Mouse (Mus musculus) thymus, adult 2 months (tissue): ENCODE measurements around the gene Sntg2. TPM values are rescaled to one million over a fixed set of nuclear protein-coding genes. Genes with fewer than 3 reads are reported as not detected.

ENCODE experiments used
- DNase-seq: peaks from one replicate; pipeline ENCODE4 v3.0.0; 2021
- H3K27ac ChIP-seq: fragments of 200-500 bp; 2 replicates; pipeline ENCODE4 v1.5.1; 2012; ENCODE audit warnings: low read length, control low read depth; ENCODE audit not compliant: control insufficient read depth, insufficient read depth
- H3K27me3 ChIP-seq: fragments of 200-500 bp; 2 replicates; pipeline ENCODE4 v1.6.1; 2012; ENCODE audit warnings: mild to moderate bottlenecking, low read length, moderate library complexity, mixed read lengths; ENCODE audit not compliant: control insufficient read depth, insufficient read depth
- H3K36me3 ChIP-seq: fragments of 200-500 bp; 2 replicates; pipeline ENCODE4 v1.6.1; 2012; ENCODE audit warnings: mild to moderate bottlenecking, low read length, moderate library complexity; ENCODE audit not compliant: control insufficient read depth, insufficient read depth
- H3K4me1 ChIP-seq: fragments of 200-500 bp; replicated peaks from 2 replicates; pipeline ENCODE4 v1.6.1; 2012; ENCODE audit warnings: low read length; ENCODE audit not compliant: control insufficient read depth, insufficient read depth
- H3K4me3 ChIP-seq: fragments of 200-500 bp; 2 replicates; pipeline ENCODE4 v1.5.1; 2012; ENCODE audit warnings: mild to moderate bottlenecking, low read length, control low read depth, moderate library complexity; ENCODE audit not compliant: control insufficient read depth, insufficient read depth
- CTCF ChIP-seq: fragments of 200-500 bp; IDR thresholded peaks from 2 replicates; pipeline ENCODE4 v1.5.1; 2012; ENCODE audit warnings: mild to moderate bottlenecking, control low read depth, low read length, moderate library complexity, borderline replicate concordance; ENCODE audit not compliant: control insufficient read depth, poor library complexity, insufficient read depth; ENCODE audit errors: extremely low read depth
- POLR2A ChIP-seq: fragments of 200-500 bp; IDR thresholded peaks from 2 replicates; pipeline ENCODE4 v1.6.1; 2012; ENCODE audit warnings: mild to moderate bottlenecking, low read length, control low read depth, moderate library complexity; ENCODE audit not compliant: control insufficient read depth, poor library complexity, insufficient read depth; ENCODE audit errors: extremely low read depth
- WGBS: fragments of 180-500 bp; shearing (Covaris S2); methylation state at CpG from one replicate; pipeline ENCODE4 v1.1.7; 2018; 5-methylcytosine and 5-hydroxymethylcytosine counted together
- polyA plus RNA-seq: library from polyadenylated mRNA; depleted of rRNA; stranded (reverse); fragments of >200 nt; gene quantifications from 2 replicates; pipeline ENCODE4 v1.2.3, GENCODE M21; 2012; rRNA removed

The Sntg2 gene
- polyA plus RNA-seq, 1 experiment, result 0.22 TPM

DNA sequence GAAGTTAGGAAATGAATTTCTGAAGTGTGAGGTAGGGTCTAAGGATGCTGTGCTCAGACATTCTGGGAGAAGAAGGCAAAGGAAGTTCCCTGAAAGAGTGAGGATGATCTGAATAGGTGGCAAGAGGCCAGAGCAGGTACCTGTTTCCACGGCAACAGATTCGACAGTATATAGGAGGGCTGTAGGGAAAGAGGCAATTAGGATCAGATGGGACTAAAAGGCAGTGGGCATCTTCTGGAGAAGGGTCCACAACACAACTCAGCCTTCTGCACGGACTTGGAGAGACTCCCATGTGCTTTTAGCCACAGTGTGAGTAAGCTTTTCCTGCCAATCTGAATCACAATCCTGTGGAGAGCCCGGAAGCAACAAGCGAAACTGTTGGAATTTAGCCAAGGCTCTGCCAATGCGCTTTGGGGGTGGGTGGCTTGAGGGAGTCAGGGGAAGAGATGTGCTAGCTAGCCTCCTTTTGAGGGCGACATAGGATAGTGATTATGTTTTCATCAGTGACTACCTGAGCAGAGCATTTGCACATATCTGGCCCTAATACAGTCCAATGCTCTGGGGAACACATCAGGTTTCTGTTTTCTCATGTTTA lies 219.0 kb downstream of the Sntg2 start:
- no peaks in the 10 kb centered on the region for H3K4me1 ChIP-seq
- H3K4me3 ChIP-seq, result no peak overlapping the region
- TF ChIP-seq POLR2A, result no peak
- TF ChIP-seq CTCF, result no peak
- 76% methylated on average over 7 of the region's 7 CpGs for WGBS
- H3K27ac ChIP-seq, result no peak overlapping the region
- no peaks in the 10 kb centered on the region for H3K27me3 ChIP-seq
- no peak for DNase-seq
- H3K36me3 ChIP-seq, result no peaks in the 10 kb centered on the region

GRCm38 (mm10) chr12:30142085-30142484 lies 231.1 kb downstream of the Sntg2 start:
- WGBS, result 71% methylated on average over 3 of the region's 3 CpGs
- DNase-seq, result no peak
- no peaks in the 10 kb centered on the region for H3K27me3 ChIP-seq
- H3K27ac ChIP-seq, result no peak overlapping the region
- H3K36me3 ChIP-seq, result no peaks in the 10 kb centered on the region
- no peak overlapping the region for H3K4me3 ChIP-seq
- no peaks in the 10 kb centered on the region for H3K4me1 ChIP-seq
- TF ChIP-seq CTCF (no peak), POLR2A (no peak)

- Histone ChIP-seq H3K4me1 (no peaks in the 10 kb centered on the region), H3K36me3 (no peaks in the 10 kb centered on the region), H3K27me3 (no peaks in the 10 kb centered on the region), H3K4me3 (no peak within 1 kb of the TSS), H3K27ac (no peak within 1 kb of the TSS)
- TF ChIP-seq CTCF (no peak), POLR2A (no peak)
- DNase-seq, result no peak
- 85% methylated on average over 4 of the region's 4 CpGs for WGBS
These were observed 240.7 kb downstream of the Sntg2 start, which contains the start of gene Tpo for GRCm38 (mm10) chr12:30132524-30132923. Tpo (minus strand) TSS chr12:30132624.

- no peak for DNase-seq
- Histone ChIP-seq H3K4me1 (no peaks in the 10 kb centered on the region), H3K4me3 (no peak overlapping the region), H3K36me3 (no peaks in the 10 kb centered on the region), H3K27me3 (no peaks in the 10 kb centered on the region), H3K27ac (no peak overlapping the region)
- WGBS, result 86% methylated on average over 6 of the region's 6 CpGs
- TF ChIP-seq POLR2A, result no peak
These were observed 243.8 kb downstream of the Sntg2 start for GRCm38 (mm10) chr12:30129411-30129716.

DNA sequence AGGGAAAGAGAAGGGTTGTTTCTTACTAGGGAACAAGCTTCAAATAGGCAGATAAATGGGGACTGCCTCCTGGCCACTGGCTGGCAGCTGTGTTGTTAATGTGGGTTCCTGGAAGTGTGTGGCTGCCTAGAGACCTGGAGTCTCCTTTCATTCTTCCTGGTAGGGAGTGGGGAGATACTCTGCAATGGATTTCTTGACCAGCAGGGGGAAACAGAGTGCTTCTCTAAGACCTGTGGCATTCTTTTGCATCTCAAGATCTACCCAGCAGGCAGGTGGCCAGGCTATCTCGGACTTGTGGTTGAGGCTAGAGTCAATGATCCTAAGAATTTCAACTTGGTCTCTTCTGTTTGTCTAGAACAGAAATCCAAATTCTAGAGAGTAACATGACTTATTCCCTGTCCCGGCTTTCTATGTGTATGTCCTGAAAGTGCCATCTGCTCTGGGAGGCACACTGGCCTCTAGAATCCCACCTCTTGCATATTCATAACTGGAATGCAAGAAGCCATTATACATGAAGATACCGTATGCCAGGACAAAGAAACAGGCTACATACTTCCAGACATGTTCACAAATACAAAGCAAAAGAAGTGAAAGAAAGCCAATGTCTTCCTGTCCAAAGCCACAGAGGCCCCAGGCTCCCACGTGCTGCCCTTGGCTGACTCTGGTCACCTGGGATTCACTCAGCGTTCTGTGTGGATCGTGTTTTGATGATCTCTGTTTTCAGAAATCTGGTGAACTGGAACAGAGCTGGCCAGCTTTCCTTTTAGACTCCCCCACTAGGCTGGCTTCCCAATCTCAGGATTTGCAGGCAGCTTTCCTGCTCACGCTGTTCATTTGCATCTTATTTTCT lies 244.4 kb downstream of the Sntg2 start:
- TF ChIP-seq CTCF (no peak), POLR2A (no peak)
- no peaks in the 10 kb centered on the region for H3K36me3 ChIP-seq
- H3K4me1 ChIP-seq, result no peaks in the 10 kb centered on the region
- no peaks in the 10 kb centered on the region for H3K27me3 ChIP-seq
- no peak overlapping the region for H3K27ac ChIP-seq
- WGBS, result 63% methylated on average over 7 of the region's 7 CpGs
- H3K4me3 ChIP-seq, result no peak overlapping the region
- no peak for DNase-seq

Other genes with a start within 250 kb of the Sntg2 start
- gene Tpo, start 240.8 kb downstream of the Sntg2 start, polyA plus RNA-seq, result 0.04 and 0.12 TPM in 2 replicates
- gene Tmem18, start 211.1 kb upstream of the Sntg2 start, polyA plus RNA-seq, result 16.0 and 19.8 TPM in 2 replicates